Mouse (Mus musculus) erythroblast, embryonic 14.5 days (primary cell): ENCODE measurements around the gene Atp13a5. TPM values are rescaled to one million over a fixed set of nuclear protein-coding genes. Genes with fewer than 3 reads are reported as not detected.

Source experiments
- H3K27me3 ChIP-seq: 2 replicates; pipeline ENCODE4 v1.6.1; 2012; ENCODE audit warnings: inconsistent platforms; ENCODE audit not compliant: control insufficient read depth
- H3K36me3 ChIP-seq: 2 replicates; pipeline ENCODE4 v1.6.1; 2012; ENCODE audit warnings: mild to moderate bottlenecking, inconsistent platforms; ENCODE audit not compliant: control insufficient read depth
- H3K4me1 ChIP-seq: 2 replicates; pipeline ENCODE4 v1.6.1; 2012; ENCODE audit warnings: inconsistent platforms; ENCODE audit not compliant: control insufficient read depth
- H3K4me3 ChIP-seq: replicated peaks from 2 replicates; pipeline ENCODE3; 2012; ENCODE audit warnings: moderate library complexity, mild to moderate bottlenecking, inconsistent platforms
- H3K9me3 ChIP-seq: 2 replicates; pipeline ENCODE4 v1.6.1; 2012; ENCODE audit warnings: low read length, inconsistent platforms, mixed read lengths; ENCODE audit not compliant: control insufficient read depth
- GATA1 ChIP-seq: IDR thresholded peaks from 2 replicates; pipeline ENCODE4 v1.6.1; 2012; ENCODE audit warnings: low read length, inconsistent platforms, mixed read lengths
- TAL1 ChIP-seq: IDR thresholded peaks from 3 replicates; pipeline ENCODE4 v1.6.1; 2012; ENCODE audit warnings: low read length, inconsistent platforms, mixed read lengths
- polyA plus RNA-seq: library from polyadenylated mRNA; stranded (reverse); fragments of >175 nt; gene quantifications from 2 replicates; pipeline ENCODE4 v1.2.3, GENCODE M21; 2012

Atp13a5 gene
- polyA plus RNA-seq, 1 experiment: not detected

DNA sequence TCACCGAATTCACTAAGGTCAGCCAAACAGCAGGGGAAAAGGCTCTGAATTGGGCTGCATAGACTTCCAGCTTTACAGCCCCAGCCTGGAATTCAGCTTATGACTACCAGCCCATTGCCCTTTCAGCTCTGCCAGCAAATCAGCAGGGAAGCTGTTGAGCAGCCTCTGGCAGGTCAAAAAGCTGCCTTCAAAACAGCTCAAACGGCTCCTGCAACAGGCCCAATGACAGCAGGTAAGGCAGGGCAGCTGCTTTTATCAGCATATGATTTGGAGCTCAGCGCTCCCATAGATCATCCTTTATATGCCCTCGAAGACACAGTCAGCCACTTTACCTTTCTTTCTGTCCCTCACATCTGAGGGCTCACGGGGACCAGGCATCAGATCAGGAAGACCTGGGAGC is 185.6 kb downstream of the Atp13a5 start:
- TF ChIP-seq TAL1 (no peak), GATA1 (no peak)
- Histone ChIP-seq H3K4me1 (no peaks in the 10 kb centered on the region), H3K36me3 (no peaks in the 10 kb centered on the region)

More for the DNA sequence above, 185.6 kb downstream of the Atp13a5 start:
- H3K4me3 ChIP-seq: no peak overlapping the region
- H3K27me3 ChIP-seq: no peaks in the 10 kb centered on the region
- no peaks in the 10 kb centered on the region for H3K9me3 ChIP-seq

Other genes with a start within 250 kb of the Atp13a5 start
- not detected in 2 replicates for gene Hrasls, start 169.0 kb downstream of the Atp13a5 start, polyA plus RNA-seq
- gene Atp13a4, start 166.1 kb upstream of the Atp13a5 start, polyA plus RNA-seq: not detected in 2 replicates
- 0.32 and 0.54 TPM in 2 replicates for gene Opa1, start 200.6 kb upstream of the Atp13a5 start, polyA plus RNA-seq